Mouse (Mus musculus): ENCODE measurements around the gene Ppp1r13l. TPM values are rescaled to one million over a fixed set of nuclear protein-coding genes. Genes with fewer than 3 reads are reported as not detected.

Ppp1r13l gene
- polyA plus RNA-seq, 1 experiment from 2014 or later = 4.9 TPM

- Histone ChIP-seq H3K4me3 (ENCODE audit: low read length) (no peak overlapping the region), H3K9me3 (ENCODE audit: control insufficient read depth, low read length) (no peaks in the 10 kb centered on the region), H3K9ac (ENCODE audit: low read length) (no peak overlapping the region), H3K27ac (ENCODE audit: low read length) (no peak overlapping the region), H3K27me3 (ENCODE audit: control insufficient read depth, insufficient read depth, low read depth, low read length) (no peaks in the 10 kb centered on the region), H3K4me2 (ENCODE audit: low read depth, low read length) (peak overlapping the region; percentile 94; the same call in 1 of the 2 replicates), H3K36me3 (ENCODE audit: control insufficient read depth, insufficient read depth, low read length) (peaks cover 9% of the 10 kb centered on the region), H3K4me1 (replicated peaks; ENCODE audit: control insufficient read depth, insufficient read depth, low read length) (peaks cover 9% of the 10 kb centered on the region)
- ATAC-seq (ENCODE audit: low read depth) = no peak
- WGBS = 87% methylated on average over 25 of the region's 25 CpGs
Observed at GRCm38 (mm10) chr7:19357381-19358375, 1.9 kb upstream of the Ppp1r13l start.

- Histone ChIP-seq H3K4me1 (replicated peaks; ENCODE audit: control insufficient read depth, insufficient read depth, low read length) (peaks cover 9% of the 10 kb centered on the region), H3K4me3 (ENCODE audit: low read length) (peak overlapping the region; percentile 73), H3K9ac (ENCODE audit: low read length) (peak overlapping the region; percentile 71), H3K9me3 (ENCODE audit: control insufficient read depth, low read length) (no peaks in the 10 kb centered on the region), H3K36me3 (ENCODE audit: control insufficient read depth, insufficient read depth, low read length) (0 out of 2 replicates have a peak, but pooled peaks cover 3% of the 10 kb centered on the region), H3K27ac (ENCODE audit: low read length) (no peak overlapping the region), H3K27me3 (ENCODE audit: control insufficient read depth, insufficient read depth, low read depth, low read length) (no peaks in the 10 kb centered on the region), H3K4me2 (ENCODE audit: low read depth, low read length) (peak overlapping the region; percentile 94)
- ATAC-seq (ENCODE audit: low read depth) = no peak
- 9% methylated on average over 13 of the region's 13 CpGs for WGBS
Observed at GRCm38 (mm10) chr7:19358634-19359033, 915 bp upstream of the Ppp1r13l start.

GRCm38 (mm10) chr7:19359892-19360641 is 518 bp downstream of the Ppp1r13l start:
- peak; percentile 74 for ATAC-seq (ENCODE audit: low read depth)
- 0 out of 2 replicates have a peak, but pooled peaks cover 3% of the 10 kb centered on the region for H3K36me3 ChIP-seq (ENCODE audit: control insufficient read depth, insufficient read depth, low read length)
- no peaks in the 10 kb centered on the region for H3K27me3 ChIP-seq (ENCODE audit: control insufficient read depth, insufficient read depth, low read depth, low read length)
- peak overlapping the region; percentile 73 for H3K4me3 ChIP-seq (ENCODE audit: low read length)
- H3K9me3 ChIP-seq (ENCODE audit: control insufficient read depth, low read length) = no peaks in the 10 kb centered on the region
- H3K9ac ChIP-seq (ENCODE audit: low read length) = peak overlapping the region; percentile 71
- WGBS = under 1% methylated on average over 45 of the region's 45 CpGs
- peak overlapping the region; percentile 94 for H3K4me2 ChIP-seq (ENCODE audit: low read depth, low read length)
- H3K4me1 ChIP-seq (replicated peaks; ENCODE audit: control insufficient read depth, insufficient read depth, low read length) = peaks cover 9% of the 10 kb centered on the region
- H3K27ac ChIP-seq (ENCODE audit: low read length) = peak overlapping the region; percentile 73

GRCm38 (mm10) chr7:19360944-19361343 is 1.4 kb downstream of the Ppp1r13l start:
- Histone ChIP-seq H3K4me3 (ENCODE audit: low read length) (peak overlapping the region; percentile 73), H3K9me3 (ENCODE audit: control insufficient read depth, low read length) (no peaks in the 10 kb centered on the region), H3K4me1 (replicated peaks; ENCODE audit: control insufficient read depth, insufficient read depth, low read length) (peaks cover 9% of the 10 kb centered on the region), H3K4me2 (ENCODE audit: low read depth, low read length) (peak overlapping the region; percentile 94), H3K9ac (ENCODE audit: low read length) (peak overlapping the region; percentile 73), H3K27me3 (ENCODE audit: control insufficient read depth, insufficient read depth, low read depth, low read length) (no peaks in the 10 kb centered on the region), H3K36me3 (ENCODE audit: control insufficient read depth, insufficient read depth, low read length) (0 out of 2 replicates have a peak, but pooled peaks cover 3% of the 10 kb centered on the region), H3K27ac (ENCODE audit: low read length) (peak overlapping the region; percentile 10; the same call in 1 of the 2 replicates)
- under 1% methylated on average over 27 of the region's 27 CpGs for WGBS
- peak; percentile 81 for ATAC-seq (ENCODE audit: low read depth)

- peaks cover 9% of the 10 kb centered on the region for H3K4me1 ChIP-seq (replicated peaks; ENCODE audit: control insufficient read depth, insufficient read depth, low read length)
- WGBS = 11% methylated on average over 16 of the region's 16 CpGs
- H3K9ac ChIP-seq (ENCODE audit: low read length) = peak overlapping the region; percentile 73
- no peak for ATAC-seq (ENCODE audit: low read depth)
- H3K9me3 ChIP-seq (ENCODE audit: control insufficient read depth, low read length) = no peaks in the 10 kb centered on the region
- H3K36me3 ChIP-seq (ENCODE audit: control insufficient read depth, insufficient read depth, low read length) = no peaks in the 10 kb centered on the region
- H3K27me3 ChIP-seq (ENCODE audit: control insufficient read depth, insufficient read depth, low read depth, low read length) = no peaks in the 10 kb centered on the region
- no peak overlapping the region for H3K27ac ChIP-seq (ENCODE audit: low read length)
- peak overlapping the region; percentile 94 for H3K4me2 ChIP-seq (ENCODE audit: low read depth, low read length)
- peak overlapping the region; percentile 73 for H3K4me3 ChIP-seq (ENCODE audit: low read length)
Observed at GRCm38 (mm10) chr7:19361720-19362119, 2.2 kb downstream of the Ppp1r13l start.

- 25% methylated on average over 4 of the region's 4 CpGs for WGBS
- no peaks in the 10 kb centered on the region for H3K9me3 ChIP-seq (ENCODE audit: control insufficient read depth, low read length)
- no peaks in the 10 kb centered on the region for H3K36me3 ChIP-seq (ENCODE audit: control insufficient read depth, insufficient read depth, low read length)
- peaks cover 9% of the 10 kb centered on the region for H3K4me1 ChIP-seq (replicated peaks; ENCODE audit: control insufficient read depth, insufficient read depth, low read length)
- no peak overlapping the region for H3K4me3 ChIP-seq (ENCODE audit: low read length)
- no peak for ATAC-seq (ENCODE audit: low read depth)
- peak overlapping the region; percentile 94; the same call in 1 of the 2 replicates for H3K4me2 ChIP-seq (ENCODE audit: low read depth, low read length)
- H3K27me3 ChIP-seq (ENCODE audit: control insufficient read depth, insufficient read depth, low read depth, low read length) = no peaks in the 10 kb centered on the region
- no peak overlapping the region for H3K27ac ChIP-seq (ENCODE audit: low read length)
- no peak overlapping the region for H3K9ac ChIP-seq (ENCODE audit: low read length)
Observed at GRCm38 (mm10) chr7:19362276-19362675, 2.7 kb downstream of the Ppp1r13l start.

- H3K27ac ChIP-seq (ENCODE audit: low read length) = no peak overlapping the region
- H3K4me3 ChIP-seq (ENCODE audit: low read length) = no peak overlapping the region
- 2% methylated on average over 18 of the region's 18 CpGs for WGBS
- peaks cover 7% of the 10 kb centered on the region for H3K4me1 ChIP-seq (replicated peaks; ENCODE audit: control insufficient read depth, insufficient read depth, low read length)
- H3K9ac ChIP-seq (ENCODE audit: low read length) = no peak overlapping the region
- no peaks in the 10 kb centered on the region for H3K27me3 ChIP-seq (ENCODE audit: control insufficient read depth, insufficient read depth, low read depth, low read length)
- H3K9me3 ChIP-seq (ENCODE audit: control insufficient read depth, low read length) = no peaks in the 10 kb centered on the region
- no peak for ATAC-seq (ENCODE audit: low read depth)
- H3K36me3 ChIP-seq (ENCODE audit: control insufficient read depth, insufficient read depth, low read length) = no peaks in the 10 kb centered on the region
- H3K4me2 ChIP-seq (ENCODE audit: low read depth, low read length) = no peak overlapping the region
Observed at GRCm38 (mm10) chr7:19363881-19364280, 4.3 kb downstream of the Ppp1r13l start.

GRCm38 (mm10) chr7:19365376-19365775 is 5.8 kb downstream of the Ppp1r13l start:
- no peak overlapping the region for H3K27ac ChIP-seq (ENCODE audit: low read length)
- no peak overlapping the region for H3K4me2 ChIP-seq (ENCODE audit: low read depth, low read length)
- H3K4me3 ChIP-seq (ENCODE audit: low read length) = no peak overlapping the region
- no peaks in the 10 kb centered on the region for H3K9me3 ChIP-seq (ENCODE audit: control insufficient read depth, low read length)
- no peaks in the 10 kb centered on the region for H3K36me3 ChIP-seq (ENCODE audit: control insufficient read depth, insufficient read depth, low read length)
- H3K9ac ChIP-seq (ENCODE audit: low read length) = no peak overlapping the region
- H3K27me3 ChIP-seq (ENCODE audit: control insufficient read depth, insufficient read depth, low read depth, low read length) = no peaks in the 10 kb centered on the region; the same call in 1 of the 2 replicates
- 71% methylated on average over 4 of the region's 4 CpGs for WGBS
- H3K4me1 ChIP-seq (replicated peaks; ENCODE audit: control insufficient read depth, insufficient read depth, low read length) = peaks cover 9% of the 10 kb centered on the region
- no peak for ATAC-seq (ENCODE audit: low read depth)

GRCm38 (mm10) chr7:19368380-19368779 is 8.8 kb downstream of the Ppp1r13l start:
- peaks cover 3% of the 10 kb centered on the region for H3K4me1 ChIP-seq (replicated peaks; ENCODE audit: control insufficient read depth, insufficient read depth, low read length)
- WGBS = 15% methylated on average over 16 of the region's 16 CpGs
- H3K4me3 ChIP-seq (ENCODE audit: low read length) = no peak overlapping the region
- no peak overlapping the region for H3K27ac ChIP-seq (ENCODE audit: low read length)
- ATAC-seq (ENCODE audit: low read depth) = peak; percentile 42
- H3K27me3 ChIP-seq (ENCODE audit: control insufficient read depth, insufficient read depth, low read depth, low read length) = no peaks in the 10 kb centered on the region; the same call in 1 of the 2 replicates
- no peaks in the 10 kb centered on the region for H3K9me3 ChIP-seq (ENCODE audit: control insufficient read depth, low read length)
- H3K9ac ChIP-seq (ENCODE audit: low read length) = no peak overlapping the region
- no peak overlapping the region for H3K4me2 ChIP-seq (ENCODE audit: low read depth, low read length)
- H3K36me3 ChIP-seq (ENCODE audit: control insufficient read depth, insufficient read depth, low read length) = no peaks in the 10 kb centered on the region

Data from lung, embryonic 16.5 days (tissue).